Mouse (Mus musculus) midbrain, embryonic 15.5 days (tissue): ENCODE measurements around the gene Olfr1. TPM values are rescaled to one million over a fixed set of nuclear protein-coding genes. Genes with fewer than 3 reads are reported as not detected.

Source experiments
- ATAC-seq: fragments of 200-750 bp; cut with Nextera tagmentation; replicated peaks from 2 replicates; pipeline ENCODE4 v1.8.0; 2017; ENCODE audit warnings: moderate TSS enrichment
- H3K27ac ChIP-seq: fragments of 300-500 bp; sonication (generic); 2 replicates; pipeline ENCODE4 v1.5.1; 2015; ENCODE audit warnings: mild to moderate bottlenecking, inconsistent platforms
- H3K27me3 ChIP-seq: fragments of 300-500 bp; sonication (generic); replicated peaks from 2 replicates; pipeline ENCODE4 v1.6.1; 2015; ENCODE audit warnings: inconsistent platforms
- H3K36me3 ChIP-seq: fragments of 300-500 bp; sonication (generic); replicated peaks from 2 replicates; pipeline ENCODE4 v1.6.1; 2015; ENCODE audit warnings: inconsistent platforms
- H3K4me1 ChIP-seq: fragments of 300-500 bp; sonication (generic); 2 replicates; pipeline ENCODE4 v1.6.1; 2015; ENCODE audit warnings: inconsistent platforms
- H3K4me2 ChIP-seq: fragments of 300-500 bp; sonication (generic); 2 replicates; pipeline ENCODE4 v1.6.1; 2015; ENCODE audit warnings: inconsistent platforms, mild to moderate bottlenecking, moderate library complexity
- H3K4me3 ChIP-seq: fragments of 300-500 bp; sonication (generic); 2 replicates; pipeline ENCODE4 v1.5.1; 2015; ENCODE audit warnings: mild to moderate bottlenecking, inconsistent platforms
- H3K9ac ChIP-seq: fragments of 300-500 bp; sonication (generic); 2 replicates; pipeline ENCODE4 v1.6.1; 2015; ENCODE audit warnings: mild to moderate bottlenecking, inconsistent platforms
- H3K9me3 ChIP-seq: fragments of 300-500 bp; sonication (generic); 2 replicates; pipeline ENCODE4 v1.6.1; 2016; ENCODE audit warnings: inconsistent platforms
- WGBS: fragments of 180-500 bp; shearing (Covaris S2); methylation state at CpG from one replicate; pipeline ENCODE4 v1.1.7; 2015; ENCODE audit warnings: mixed read lengths; 5-methylcytosine and 5-hydroxymethylcytosine counted together
- polyA plus RNA-seq: library from polyadenylated mRNA; unstranded; fragments of >200 nt; fragmentation: Nextera tagmentation; extraction: Ambion mirVana; gene quantifications from 2 replicates; pipeline ENCODE4 v1.2.1, GENCODE M21; 2015

Olfr1 gene
- polyA plus RNA-seq: not detected in 2 replicates

DNA sequence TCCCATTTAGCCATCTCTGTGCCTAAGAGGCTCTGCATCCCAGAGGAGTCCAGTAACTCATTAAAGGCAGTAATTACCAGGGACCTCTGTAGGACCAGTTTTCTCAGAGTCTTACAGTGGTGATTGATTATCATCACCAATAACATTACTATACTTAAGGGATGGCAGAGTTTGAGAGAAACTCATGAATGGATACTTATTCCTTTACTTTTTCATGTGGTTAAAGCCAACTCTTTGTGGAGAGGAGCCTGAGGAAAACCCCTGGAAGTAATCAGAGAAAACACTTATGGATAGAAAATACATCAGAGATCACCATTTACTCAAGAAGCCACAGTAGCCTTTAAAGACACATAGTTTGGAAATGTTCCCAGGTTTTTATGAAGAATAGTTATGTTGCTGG lies at the start of gene Olfr1:
Gene Olfr1, minus strand, starts transcription at position 101 of the 400 bp plus-strand sequence.
- H3K4me1 ChIP-seq: no peaks in the 10 kb centered on the region
- no peak within 1 kb of the TSS for H3K9ac ChIP-seq
- H3K4me3 ChIP-seq: no peak within 1 kb of the TSS
- H3K27me3 ChIP-seq: no peaks in the 10 kb centered on the region
- no peak for ATAC-seq
- no peak within 1 kb of the TSS for H3K27ac ChIP-seq
- H3K9me3 ChIP-seq: no peaks in the 10 kb centered on the region
- no peak within 1 kb of the TSS for H3K4me2 ChIP-seq
- no peaks in the 10 kb centered on the region for H3K36me3 ChIP-seq

DNA sequence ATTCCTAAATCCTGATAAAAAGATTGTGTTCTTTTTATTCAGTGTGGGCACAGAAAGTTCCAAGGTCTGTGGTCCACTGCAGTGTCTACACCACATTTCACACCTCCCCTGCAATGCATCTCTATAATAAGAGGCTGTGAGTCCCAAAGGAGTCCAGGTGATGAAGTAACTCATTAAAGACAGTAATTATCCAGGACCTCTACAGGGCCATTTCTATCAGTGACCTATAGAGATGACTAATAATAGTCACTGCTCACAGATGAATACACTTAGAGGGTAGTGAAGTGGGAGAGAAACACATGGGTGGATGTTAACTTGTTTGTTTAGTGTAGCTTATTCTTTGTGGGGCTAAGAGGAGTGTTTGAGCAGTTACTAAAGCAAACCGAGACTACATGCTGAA lies 29.0 kb upstream of the Olfr1 start, which contains the start of gene Olfr378:
Gene Olfr378, minus strand, starts transcription at position 101 of the 400 bp plus-strand sequence.
- H3K4me1 ChIP-seq: no peaks in the 10 kb centered on the region
- H3K4me2 ChIP-seq: no peak within 1 kb of the TSS
- H3K27ac ChIP-seq: no peak within 1 kb of the TSS
- no peaks in the 10 kb centered on the region for H3K36me3 ChIP-seq
- WGBS: 93% methylated on average over 1 of the region's 1 CpGs
- no peak within 1 kb of the TSS for H3K4me3 ChIP-seq
- H3K27me3 ChIP-seq: no peaks in the 10 kb centered on the region
- H3K9me3 ChIP-seq: 0 out of 2 replicates have a peak, but pooled peaks cover 5% of the 10 kb centered on the region
- no peak for ATAC-seq
- H3K9ac ChIP-seq: no peak within 1 kb of the TSS

DNA sequence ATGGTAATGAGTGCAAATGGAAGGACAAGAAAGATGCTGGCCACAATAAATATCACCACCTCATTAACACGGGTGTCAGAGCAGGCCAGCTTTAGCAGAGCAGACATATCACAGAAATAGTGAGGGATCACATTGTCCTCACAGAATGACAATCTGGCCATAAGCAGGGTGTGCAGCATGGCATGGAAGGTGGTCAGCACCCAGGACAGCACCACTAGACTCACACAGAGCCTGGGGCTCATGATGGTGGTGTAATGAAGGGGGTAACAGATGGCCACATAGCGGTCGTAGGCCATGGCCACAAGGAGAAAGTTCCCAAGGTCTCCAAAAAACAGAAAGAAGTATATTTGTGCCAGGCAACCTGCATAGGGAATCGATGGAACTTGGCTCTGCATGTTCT lies 4.0 kb downstream of the Olfr1 start:
- WGBS: 76% methylated on average over 4 of the region's 4 CpGs

DNA sequence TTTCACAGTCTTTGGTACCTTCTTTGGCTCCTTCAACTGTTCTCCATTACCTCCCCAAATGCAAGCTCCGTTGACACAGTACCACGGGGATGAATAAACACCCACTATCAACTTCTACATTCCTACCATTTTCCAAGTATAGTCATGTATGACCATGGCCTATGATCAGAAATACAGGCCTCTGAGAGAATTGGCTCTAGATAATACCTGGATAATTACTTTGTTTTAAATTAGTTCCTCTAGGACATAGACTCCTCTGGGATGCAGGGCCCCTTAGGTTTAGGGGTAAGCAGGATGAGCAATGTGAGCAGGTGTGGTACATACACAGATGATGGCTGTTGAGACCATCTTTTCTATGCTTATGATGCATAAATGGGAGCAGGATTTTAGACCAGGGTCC lies 28.5 kb downstream of the Olfr1 start, which contains the start of gene Olfr376:
Gene Olfr376, plus strand, starts transcription at position 301 of the 400 bp plus-strand sequence.
- no peaks in the 10 kb centered on the region for H3K27me3 ChIP-seq
- 90% methylated on average over 2 of the region's 2 CpGs for WGBS
- no peak within 1 kb of the TSS for H3K9ac ChIP-seq
- no peak within 1 kb of the TSS for H3K4me3 ChIP-seq
- no peaks in the 10 kb centered on the region for H3K4me1 ChIP-seq
- no peak within 1 kb of the TSS for H3K27ac ChIP-seq
- H3K36me3 ChIP-seq: no peaks in the 10 kb centered on the region
- ATAC-seq: no peak
- H3K9me3 ChIP-seq: no peaks in the 10 kb centered on the region
- H3K4me2 ChIP-seq: no peak within 1 kb of the TSS

More for the DNA sequence above, 4.0 kb downstream of the Olfr1 start:
- ATAC-seq: no peak
- no peaks in the 10 kb centered on the region for H3K36me3 ChIP-seq
- no peak overlapping the region for H3K9ac ChIP-seq
- no peaks in the 10 kb centered on the region for H3K9me3 ChIP-seq
- no peak overlapping the region for H3K4me3 ChIP-seq
- H3K27me3 ChIP-seq: no peaks in the 10 kb centered on the region
- no peak overlapping the region for H3K4me2 ChIP-seq
- H3K4me1 ChIP-seq: no peaks in the 10 kb centered on the region
- no peak overlapping the region for H3K27ac ChIP-seq

DNA sequence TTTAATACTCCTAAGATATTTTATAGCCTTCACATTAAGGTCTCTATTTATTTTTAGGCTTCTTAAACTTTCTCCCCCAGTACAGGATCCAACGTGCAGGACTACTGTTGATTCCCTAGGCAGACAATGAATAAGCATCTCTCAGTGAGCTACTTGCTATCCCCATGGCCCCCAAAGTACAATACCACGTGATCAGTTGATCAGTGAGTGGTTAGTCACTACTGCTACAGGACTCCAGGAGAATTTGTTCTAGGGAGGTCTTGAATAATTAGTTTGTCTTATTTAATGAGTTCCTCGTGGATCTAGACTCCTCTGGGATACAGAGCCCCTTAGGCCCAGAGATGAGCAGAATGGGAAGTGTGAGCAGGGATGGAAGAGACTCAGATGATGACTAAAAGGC lies 48.9 kb downstream of the Olfr1 start, which contains the start of gene Olfr20:
Gene Olfr20, plus strand, starts transcription at position 301 of the 400 bp plus-strand sequence.
- Histone ChIP-seq H3K27ac (no peak within 1 kb of the TSS), H3K4me2 (no peak within 1 kb of the TSS), H3K9ac (no peak within 1 kb of the TSS), H3K27me3 (no peaks in the 10 kb centered on the region), H3K36me3 (no peaks in the 10 kb centered on the region), H3K9me3 (no peaks in the 10 kb centered on the region), H3K4me3 (no peak within 1 kb of the TSS), H3K4me1 (no peaks in the 10 kb centered on the region)
- 50% methylated on average over 3 of the region's 3 CpGs for WGBS
- no peak for ATAC-seq

Other genes starting within 250 kb of the Olfr1 start
- 0.36 and 0.40 TPM in 2 replicates for gene P2rx5, start 239.2 kb downstream of the Olfr1 start, polyA plus RNA-seq
- gene Emc6, start 222.6 kb downstream of the Olfr1 start, polyA plus RNA-seq: 116 TPM in 2 replicates
- 156 and 161 TPM in 2 replicates for gene Tax1bp3, start 222.5 kb downstream of the Olfr1 start, polyA plus RNA-seq
- 19.9 and 20.8 TPM in 2 replicates for gene Ctns, start 200.6 kb downstream of the Olfr1 start, polyA plus RNA-seq
- 1.8 and 2.2 TPM in 2 replicates for gene Shpk, start 200.2 kb downstream of the Olfr1 start, polyA plus RNA-seq
- 0.14 and 0.21 TPM in 2 replicates for gene Trpv1, start 165.3 kb downstream of the Olfr1 start, polyA plus RNA-seq
- gene Trpv3, start 132.2 kb downstream of the Olfr1 start, polyA plus RNA-seq: 0.14 and 0.22 TPM in 2 replicates
- 1.2 and 1.4 TPM in 2 replicates for gene Aspa, start 70.0 kb downstream of the Olfr1 start, polyA plus RNA-seq
- gene Gm49340, start 69.9 kb downstream of the Olfr1 start, polyA plus RNA-seq: not detected in 2 replicates
- gene Spata22, start 69.9 kb downstream of the Olfr1 start, polyA plus RNA-seq: 0.13 and 0.22 TPM in 2 replicates
- gene Olfr20, start 48.8 kb downstream of the Olfr1 start, polyA plus RNA-seq: not detected in 2 replicates
- not detected in 2 replicates for gene Olfr376, start 28.4 kb downstream of the Olfr1 start, polyA plus RNA-seq
- not detected in 2 replicates for gene Olfr378, start 28.9 kb upstream of the Olfr1 start, polyA plus RNA-seq
- gene Olfr380, start 57.9 kb upstream of the Olfr1 start, polyA plus RNA-seq: not detected in 2 replicates
- gene Olfr381, start 92.0 kb upstream of the Olfr1 start, polyA plus RNA-seq: not detected in 2 replicates
- not detected in 2 replicates for gene Olfr382, start 117.6 kb upstream of the Olfr1 start, polyA plus RNA-seq
- not detected in 2 replicates for gene Olfr385, start 193.4 kb upstream of the Olfr1 start, polyA plus RNA-seq
- gene Olfr384, start 199.0 kb upstream of the Olfr1 start, polyA plus RNA-seq: not detected in 2 replicates